Mouse (Mus musculus) testis, adult 2 months (tissue): ENCODE data around the gene Shroom3.

Experiments used
- CTCF ChIP-seq: fragments of 200-500 bp; IDR thresholded peaks from 2 replicates; pipeline ENCODE4 v1.5.1; 2012; ENCODE audit warnings: low read depth, mild to moderate bottlenecking, inconsistent platforms, low read length, moderate library complexity; ENCODE audit not compliant: control insufficient read depth, insufficient read depth, insufficient replicate concordance
- POLR2A ChIP-seq: fragments of 200-500 bp; IDR thresholded peaks from 2 replicates; pipeline ENCODE4 v1.6.1; 2012; ENCODE audit warnings: low read depth, mild to moderate bottlenecking, inconsistent platforms, low read length, moderate library complexity; ENCODE audit not compliant: control insufficient read depth

DNA sequence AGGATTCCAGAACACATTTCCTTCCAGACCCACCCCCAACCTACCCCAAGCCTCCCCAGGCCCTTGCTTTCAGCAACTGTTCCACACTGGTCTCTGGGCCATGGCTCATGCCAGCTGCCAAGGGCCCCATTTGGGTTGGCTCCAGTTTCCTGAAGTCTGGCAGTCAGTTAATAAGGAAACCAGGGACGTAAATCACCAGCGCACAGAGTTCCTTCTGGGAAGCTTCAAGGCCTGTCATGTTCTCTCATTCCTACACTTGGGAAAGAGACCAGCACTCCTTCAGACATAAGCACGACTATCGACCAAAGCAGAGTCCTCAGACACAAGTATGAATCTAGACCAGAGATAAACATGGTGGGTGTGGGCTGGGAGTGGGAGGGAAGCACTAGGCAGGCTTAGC, 202.9 kb downstream of the Shroom3 start:
- TF ChIP-seq CTCF (no peak), POLR2A (no peak)
